Mouse (Mus musculus) stomach, postnatal 0 days (tissue): ENCODE data around the gene Lct.

ENCODE experiments used
- CTCF ChIP-seq: IDR thresholded peaks from 2 replicates; pipeline ENCODE4 v1.5.1; 2016; ENCODE audit warnings: antibody characterized with exemption, low read depth, mild to moderate bottlenecking, moderate library complexity
- EP300 ChIP-seq: optimal IDR thresholded peaks from 2 replicates; pipeline ENCODE3; 2016; ENCODE audit warnings: antibody characterized with exemption

DNA sequence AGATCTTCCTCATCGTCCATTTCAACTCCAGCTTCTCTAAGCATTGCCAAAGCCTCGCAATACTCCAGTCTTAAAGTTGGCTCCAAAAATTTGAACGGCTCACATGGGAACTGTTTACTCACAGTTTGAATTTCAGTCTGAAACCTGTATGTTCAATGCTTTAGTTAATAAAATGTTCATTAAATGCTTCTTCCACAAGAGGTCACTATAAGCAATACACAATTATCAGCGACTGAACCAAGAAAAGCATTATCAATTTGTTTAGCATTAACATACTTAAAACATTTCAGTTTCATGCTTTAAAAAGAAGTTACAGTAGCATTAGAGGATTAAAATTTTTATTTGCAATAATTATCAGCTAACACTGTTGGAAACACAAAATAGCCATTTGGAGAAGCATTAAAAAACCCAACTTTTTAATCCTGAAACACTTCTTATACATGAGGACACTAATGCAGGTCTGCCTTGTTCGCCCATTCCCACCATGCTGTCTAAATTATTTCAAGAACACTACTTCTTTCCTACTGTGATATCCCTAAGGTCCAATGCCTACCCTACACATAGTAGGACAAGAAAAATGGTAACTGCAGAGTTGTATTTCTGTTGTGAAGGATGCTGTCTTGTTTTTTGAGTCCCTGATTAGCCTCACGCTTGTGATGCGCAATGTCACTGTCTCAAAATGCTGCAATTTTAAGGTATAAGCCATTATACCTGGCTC lies 44.2 kb upstream of the Lct start:
- TF ChIP-seq CTCF, result peak; percentile 74
- no peak for TF ChIP-seq EP300
